Mouse (Mus musculus) kidney, embryonic 14.5 days (tissue): ENCODE measurements around the gene Smg9. TPM values are rescaled to one million over a fixed set of nuclear protein-coding genes. Genes with fewer than 3 reads are reported as not detected.
"Not testable (repeated sequence)": the region's sequence is repeated elsewhere in the genome, so short reads cannot be mapped to it uniquely, and the experiment has no call there.

ENCODE experiments used
- ATAC-seq: fragments of 200-750 bp; cut with Nextera tagmentation; 2 replicates; pipeline ENCODE4 v1.8.0; 2017; ENCODE audit warnings: moderate number of reproducible peaks, mild to moderate bottlenecking, moderate TSS enrichment, moderate library complexity; ENCODE audit not compliant: low FRiP score, low TSS enrichment
- H3K27ac ChIP-seq: fragments of 300-500 bp; sonication (generic); 2 replicates; pipeline ENCODE4 v1.5.1; 2014; ENCODE audit warnings: low read depth, mild to moderate bottlenecking, low read length, moderate library complexity, mixed read lengths
- H3K27me3 ChIP-seq: fragments of 300-500 bp; sonication (generic); 2 replicates; pipeline ENCODE4 v1.6.1; 2014; ENCODE audit warnings: mild to moderate bottlenecking, low read length; ENCODE audit not compliant: control insufficient read depth, insufficient read depth
- H3K36me3 ChIP-seq: fragments of 300-500 bp; sonication (generic); 2 replicates; pipeline ENCODE4 v1.6.1; 2014; ENCODE audit warnings: low read length, mixed read lengths; ENCODE audit not compliant: control insufficient read depth, insufficient read depth
- H3K4me1 ChIP-seq: fragments of 300-500 bp; sonication (generic); 2 replicates; pipeline ENCODE4 v1.6.1; 2014; ENCODE audit warnings: low read length, mixed read lengths; ENCODE audit not compliant: control insufficient read depth, insufficient read depth
- H3K4me2 ChIP-seq: fragments of 300-500 bp; sonication (generic); replicated peaks from 2 replicates; pipeline ENCODE4 v1.6.1; 2014; ENCODE audit warnings: low read depth, mild to moderate bottlenecking, low read length
- H3K4me3 ChIP-seq: fragments of 300-500 bp; sonication (generic); 2 replicates; pipeline ENCODE4 v1.5.1; 2014; ENCODE audit warnings: mild to moderate bottlenecking, low read length
- H3K9ac ChIP-seq: fragments of 300-500 bp; sonication (generic); 2 replicates; pipeline ENCODE4 v1.6.1; 2014; ENCODE audit warnings: low read depth, mild to moderate bottlenecking, low read length, moderate library complexity
- H3K9me3 ChIP-seq: fragments of 300-500 bp; sonication (generic); 2 replicates; pipeline ENCODE4 v1.6.1; 2016; ENCODE audit warnings: low read length; ENCODE audit not compliant: control insufficient read depth
- WGBS: fragments of 180-500 bp; shearing (Covaris S2); extraction: QIAGEN DNeasy Blood & Tissue Kit; methylation state at CpG from one replicate; pipeline ENCODE4 v1.1.7; 2014; 5-methylcytosine and 5-hydroxymethylcytosine counted together
- polyA plus RNA-seq: library from polyadenylated mRNA; unstranded; fragments of >200 nt; fragmentation: Nextera tagmentation; extraction: Ambion mirVana; gene quantifications from 2 replicates; pipeline ENCODE4 v1.2.1, GENCODE M21; 2014

Smg9 gene
- polyA plus RNA-seq, 1 experiment from 2014 or later, result 32.3 TPM

DNA sequence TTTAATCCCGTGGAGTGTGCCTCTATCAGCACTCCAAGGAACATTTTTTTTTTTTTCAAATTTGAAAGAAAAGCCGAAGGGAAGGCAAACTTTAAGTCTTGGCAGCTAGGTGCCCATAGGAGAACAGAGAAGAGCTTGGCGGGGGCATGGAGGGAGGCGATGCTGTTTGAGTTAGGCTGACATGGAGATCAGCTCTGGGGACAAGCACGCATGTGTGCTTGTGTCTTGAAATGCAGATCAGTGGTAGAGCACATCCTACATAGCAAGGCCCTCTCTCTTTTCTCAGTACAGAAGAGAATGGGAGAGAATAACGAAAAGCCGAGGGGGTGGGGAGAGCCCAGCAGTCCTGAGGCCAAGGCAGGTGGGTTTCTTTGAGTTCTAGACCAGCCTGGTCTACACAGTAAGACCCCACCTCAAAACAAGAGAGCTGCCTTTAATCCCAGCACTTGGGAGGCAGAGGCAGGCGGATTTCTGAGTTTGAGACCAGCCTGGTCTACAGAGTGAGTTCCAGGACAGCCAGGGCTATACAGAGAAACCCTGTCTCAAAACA, 980 bp upstream of the Smg9 start:
- H3K36me3 ChIP-seq, result peaks cover 4% of the 10 kb centered on the region
- H3K27ac ChIP-seq, result no peak overlapping the region
- no peak overlapping the region for H3K4me2 ChIP-seq
- H3K27me3 ChIP-seq, result no peaks in the 10 kb centered on the region
- H3K4me3 ChIP-seq, result no peak overlapping the region
- WGBS, result 95% methylated on average over 8 of the region's 8 CpGs
- no peaks in the 10 kb centered on the region for H3K9me3 ChIP-seq
- H3K4me1 ChIP-seq, result 0 out of 2 replicates have a peak, but pooled peaks cover 9% of the 10 kb centered on the region
- H3K9ac ChIP-seq, result no peak overlapping the region
- no peak for ATAC-seq

DNA sequence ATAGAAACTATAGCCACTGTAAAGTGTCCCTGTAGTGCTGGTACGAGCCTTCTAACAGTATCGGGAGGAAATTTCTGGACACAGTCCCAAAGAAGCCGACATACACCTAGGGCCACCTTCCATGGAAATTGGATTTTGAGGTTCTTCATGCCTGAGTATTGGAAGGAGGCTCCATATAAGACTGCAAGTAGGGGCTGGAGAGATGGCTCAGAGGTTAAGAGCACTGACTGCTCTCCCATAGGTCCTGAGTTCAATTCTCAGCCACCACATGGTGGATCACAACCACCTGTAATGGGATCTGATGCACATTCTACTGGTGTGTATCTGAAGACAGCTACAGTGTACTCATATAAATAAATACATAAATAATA, 648 bp downstream of the Smg9 start:
- H3K36me3 ChIP-seq, result peaks cover 12% of the 10 kb centered on the region
- H3K4me3 ChIP-seq, result peak overlapping the region; percentile 60
- H3K9me3 ChIP-seq, result no peaks in the 10 kb centered on the region
- no peaks in the 10 kb centered on the region for H3K4me1 ChIP-seq
- peak overlapping the region; percentile 96; the same call in 1 of the 2 replicates for H3K27ac ChIP-seq
- WGBS, result 12% methylated on average over 3 of the region's 3 CpGs
- ATAC-seq, result peak; percentile 14; the same call in 1 of the 2 replicates
- H3K9ac ChIP-seq, result peak overlapping the region; percentile 76; the same call in 1 of the 2 replicates
- H3K4me2 ChIP-seq, result peak overlapping the region; percentile 61
- H3K27me3 ChIP-seq, result no peaks in the 10 kb centered on the region

DNA sequence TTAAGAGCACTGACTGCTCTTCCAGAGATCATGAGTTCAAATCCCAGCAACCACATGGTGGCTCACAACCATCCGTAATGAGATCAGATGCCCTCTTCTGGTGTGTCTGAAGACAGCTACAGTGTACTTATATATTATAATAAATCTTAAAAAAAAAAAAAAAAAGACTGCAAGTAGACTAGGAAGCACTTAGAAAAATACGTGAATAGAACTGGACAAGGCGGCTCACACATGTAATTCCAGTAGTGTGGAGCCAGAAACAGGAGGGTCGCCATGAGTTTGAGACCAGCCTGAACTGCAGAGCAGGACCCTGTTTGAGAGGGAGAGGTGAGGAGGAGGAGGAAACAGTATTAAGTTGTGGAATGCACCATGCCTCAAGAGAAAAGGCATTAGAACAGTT, 1.1 kb downstream of the Smg9 start:
- Histone ChIP-seq H3K4me3 (peak overlapping the region; percentile 60; the same call in 1 of the 2 replicates), H3K4me2 (peak overlapping the region; percentile 61), H3K36me3 (peaks cover 14% of the 10 kb centered on the region)
- not testable (repeated sequence) for H3K9ac ChIP-seq, H3K9me3 ChIP-seq, ATAC-seq, H3K4me1 ChIP-seq, H3K27me3 ChIP-seq, H3K27ac ChIP-seq
- WGBS, result 92% methylated on average over 4 of the region's 4 CpGs

DNA sequence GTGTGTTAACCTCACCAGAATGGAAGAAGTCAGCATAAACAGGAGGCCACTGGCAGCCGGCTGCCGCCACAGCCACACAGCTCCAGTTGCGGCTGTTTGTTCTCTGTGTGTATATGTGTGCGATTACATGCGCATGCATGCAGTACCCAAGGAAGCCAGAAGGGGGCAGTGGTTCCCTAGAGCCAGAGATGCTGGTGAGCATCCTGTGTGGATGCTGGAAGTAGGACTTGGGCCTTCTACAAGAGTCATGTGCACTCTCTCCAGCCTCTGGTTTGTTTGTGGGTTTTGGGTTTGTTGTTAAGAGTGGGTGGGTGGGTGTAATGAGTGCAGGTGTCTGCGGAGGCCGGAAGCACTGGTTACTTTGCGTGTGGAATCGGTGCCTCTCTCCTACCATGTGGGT, 3.4 kb downstream of the Smg9 start:
- H3K36me3 ChIP-seq, result peaks cover 28% of the 10 kb centered on the region

DNA sequence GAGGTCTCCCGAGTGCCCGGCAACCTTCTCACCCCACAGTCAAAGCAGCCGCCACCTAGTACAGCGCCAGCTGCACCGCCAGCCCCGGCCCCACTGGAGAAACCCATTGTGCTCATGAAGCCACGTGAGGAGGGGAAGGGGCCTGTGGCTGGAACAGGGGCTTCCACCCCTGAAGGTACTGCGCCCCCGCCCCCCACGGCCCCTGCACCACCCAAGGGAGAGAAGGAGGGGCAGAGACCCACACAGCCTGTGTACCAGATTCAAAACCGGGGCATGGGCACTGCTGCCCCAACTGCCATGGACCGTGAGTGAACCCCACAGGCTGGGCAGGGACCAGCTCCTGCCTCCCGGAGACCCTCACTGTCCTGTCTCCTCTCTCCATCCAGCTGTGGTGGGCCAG, 6.2 kb downstream of the Smg9 start:
- Histone ChIP-seq H3K4me2 (no peak overlapping the region), H3K9me3 (no peaks in the 10 kb centered on the region), H3K27ac (no peak overlapping the region), H3K4me3 (no peak overlapping the region), H3K4me1 (peaks cover 5% of the 10 kb centered on the region; the same call in 1 of the 2 replicates), H3K9ac (no peak overlapping the region), H3K27me3 (no peaks in the 10 kb centered on the region), H3K36me3 (peaks cover 28% of the 10 kb centered on the region)
- ATAC-seq, result no peak
- 87% methylated on average over 10 of the region's 13 CpGs for WGBS

More for the DNA sequence above, 3.4 kb downstream of the Smg9 start:
- Histone ChIP-seq H3K27me3 (no peaks in the 10 kb centered on the region), H3K4me2 (no peak overlapping the region), H3K27ac (no peak overlapping the region), H3K4me1 (peaks cover 5% of the 10 kb centered on the region; the same call in 1 of the 2 replicates), H3K9ac (no peak overlapping the region), H3K9me3 (no peaks in the 10 kb centered on the region), H3K4me3 (no peak overlapping the region)
- WGBS, result 96% methylated on average over 9 of the region's 9 CpGs
- ATAC-seq, result no peak

DNA sequence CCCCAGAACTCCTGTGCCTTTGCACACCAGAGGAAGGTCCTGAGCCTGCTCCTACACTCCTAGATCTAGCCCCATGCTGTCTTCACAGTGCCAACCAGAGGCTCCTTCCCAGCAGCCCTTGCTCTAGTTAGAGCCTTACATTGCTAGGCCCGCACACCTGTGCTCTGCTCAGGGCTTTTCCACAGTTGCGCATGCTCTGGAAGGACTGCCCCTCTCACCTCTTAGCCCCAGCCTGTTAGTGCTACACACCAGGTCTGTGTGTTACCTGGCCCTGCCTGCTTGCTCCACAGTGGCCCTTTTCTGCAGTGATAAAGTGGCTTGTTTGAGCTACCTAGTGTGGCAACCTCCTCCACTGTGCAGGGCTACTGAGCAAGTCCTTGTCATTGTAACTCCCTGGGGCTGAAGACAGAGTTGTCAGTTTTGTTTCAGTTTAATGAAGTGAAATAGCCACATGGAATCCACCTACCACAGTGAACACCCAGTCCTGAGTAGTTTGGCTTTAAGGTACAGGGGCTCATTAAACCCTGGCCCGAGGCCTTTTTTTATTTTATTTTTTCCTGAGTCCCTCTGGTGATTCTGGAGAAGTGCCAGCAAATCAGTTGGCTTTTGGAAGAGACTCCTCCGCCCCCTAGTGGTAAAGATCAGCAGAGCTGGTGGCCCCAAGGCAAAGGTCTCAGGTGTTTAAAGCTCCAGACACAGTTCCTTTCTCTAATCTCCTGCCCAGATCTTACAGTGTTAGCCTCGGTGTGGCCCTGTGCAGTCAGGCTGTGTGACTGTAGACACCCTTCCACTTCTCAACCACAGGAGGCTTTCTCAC, 7.3 kb downstream of the Smg9 start:
- no peak overlapping the region for H3K4me3 ChIP-seq
- H3K4me2 ChIP-seq, result no peak overlapping the region
- H3K36me3 ChIP-seq, result peaks cover 28% of the 10 kb centered on the region
- H3K27ac ChIP-seq, result no peak overlapping the region
- H3K9me3 ChIP-seq, result no peaks in the 10 kb centered on the region
- no peak overlapping the region for H3K9ac ChIP-seq
- WGBS, result 43% methylated on average over 5 of the region's 5 CpGs
- peak; percentile 60 for ATAC-seq
- peaks cover 5% of the 10 kb centered on the region; the same call in 1 of the 2 replicates for H3K4me1 ChIP-seq
- H3K27me3 ChIP-seq, result no peaks in the 10 kb centered on the region

DNA sequence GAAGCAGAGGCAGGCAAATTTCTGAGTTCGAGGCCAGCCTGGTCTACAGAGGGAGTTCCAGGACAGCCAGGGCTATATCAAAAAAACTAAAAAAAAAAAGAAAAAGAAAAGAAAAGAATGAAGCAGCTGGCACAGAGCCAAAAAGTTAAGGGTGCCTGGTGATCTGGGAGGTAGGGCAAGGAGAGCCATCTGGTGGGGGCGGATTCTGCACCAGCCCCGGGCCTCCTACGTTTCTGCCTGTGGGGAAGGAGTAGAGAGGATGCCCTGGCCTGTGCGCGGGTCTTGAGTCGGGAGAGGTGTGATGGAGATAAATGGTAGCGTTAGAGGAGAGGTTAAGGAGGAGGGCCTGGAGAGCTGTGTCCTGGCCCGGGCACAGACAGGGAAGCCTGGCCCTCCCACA, 8.8 kb downstream of the Smg9 start:
- Histone ChIP-seq H3K36me3 (peaks cover 26% of the 10 kb centered on the region), H3K27me3 (no peaks in the 10 kb centered on the region), H3K4me2 (no peak overlapping the region), H3K4me1 (peaks cover 5% of the 10 kb centered on the region; the same call in 1 of the 2 replicates), H3K9me3 (no peaks in the 10 kb centered on the region), H3K4me3 (no peak overlapping the region), H3K9ac (no peak overlapping the region), H3K27ac (no peak overlapping the region)
- ATAC-seq, result no peak
- WGBS, result 80% methylated on average over 9 of the region's 9 CpGs

DNA sequence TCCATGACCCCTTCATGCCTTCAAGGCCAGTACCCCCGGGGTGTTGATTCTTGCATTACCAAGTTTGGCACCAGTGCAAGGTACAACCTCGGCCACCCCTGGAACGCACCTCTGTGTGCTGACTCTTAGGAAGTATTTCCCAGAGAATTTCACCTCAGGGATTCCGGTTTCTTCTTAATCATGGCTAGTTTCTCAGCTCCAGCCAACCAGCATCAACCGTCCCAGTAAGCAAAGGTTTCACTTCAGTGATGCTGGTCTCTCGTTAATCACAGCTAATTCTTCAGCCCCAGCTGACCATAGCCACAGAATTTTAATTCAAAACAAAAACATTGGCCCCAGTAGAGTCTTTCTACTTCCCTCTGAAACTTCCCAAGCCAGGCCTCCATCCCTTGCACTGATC, 10.7 kb downstream of the Smg9 start:
- no peak overlapping the region for H3K27ac ChIP-seq
- H3K27me3 ChIP-seq, result no peaks in the 10 kb centered on the region
- WGBS, result 81% methylated on average over 6 of the region's 6 CpGs

DNA sequence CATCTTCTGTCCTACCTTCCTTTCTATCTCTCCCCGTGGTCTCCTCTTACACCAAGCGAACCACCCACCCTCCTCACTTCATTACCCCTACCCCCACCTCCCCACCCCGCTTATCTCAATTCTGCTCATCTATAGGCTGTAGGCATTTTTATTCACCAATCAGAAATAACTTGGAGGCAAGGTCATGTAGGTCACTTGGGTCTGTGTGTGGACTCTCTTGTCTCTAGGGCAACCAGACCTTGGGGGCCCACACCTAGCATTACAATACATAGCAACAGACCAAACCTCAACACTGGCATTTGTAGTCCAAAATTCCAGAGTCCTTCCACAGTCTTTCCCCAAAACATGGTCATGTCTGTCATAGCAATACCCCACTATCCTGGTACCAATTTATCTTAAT, 11.4 kb downstream of the Smg9 start:
- no peak overlapping the region for H3K27ac ChIP-seq
- H3K4me3 ChIP-seq, result no peak overlapping the region
- H3K36me3 ChIP-seq, result peaks cover 10% of the 10 kb centered on the region; the same call in 1 of the 2 replicates
- no peak overlapping the region for H3K9ac ChIP-seq
- peaks cover 5% of the 10 kb centered on the region; the same call in 1 of the 2 replicates for H3K4me1 ChIP-seq
- H3K27me3 ChIP-seq, result no peaks in the 10 kb centered on the region
- 66% methylated on average over 3 of the region's 3 CpGs for WGBS
- ATAC-seq, result no peak
- H3K9me3 ChIP-seq, result no peaks in the 10 kb centered on the region
- no peak overlapping the region for H3K4me2 ChIP-seq

More for the DNA sequence above, 10.7 kb downstream of the Smg9 start:
- Histone ChIP-seq H3K36me3 (peaks cover 16% of the 10 kb centered on the region; the same call in 1 of the 2 replicates), H3K4me2 (no peak overlapping the region), H3K4me3 (no peak overlapping the region), H3K4me1 (peaks cover 5% of the 10 kb centered on the region; the same call in 1 of the 2 replicates), H3K9ac (no peak overlapping the region), H3K9me3 (no peaks in the 10 kb centered on the region)
- ATAC-seq, result no peak
